ENCODE assay signal across 23 mouse cellular contexts in genomic region chr12:90144247-90144646, GRCm38 (mm10).
DNase-seq lines count a peak whose midpoint lies in the region; ATAC-seq and TF ChIP-seq lines count a peak whose summit lies in the region.
"Had no signal": no experiment of that assay in that cellular context is flagged by ENCODE, and none has a peak within 500 bp of the region (broad histone marks: within the 10 kb centered on the region; RNA-seq: fewer than 3 reads in every experiment).

No protein-coding gene starts in this region.

- no peak for TF ChIP-seq CTCF in left cerebral cortex, adult 2 months (IDR thresholded peaks at IDR 0.05)

- intact Hi-C loops in left cerebral cortex, adult 2 months (cut with DNase I), result loop anchor here (5.0 kb wide), 1 partner anchor 82 kb away; no protein-coding TSS in a partner anchor

- no peak for ATAC-seq in megakaryocyte progenitor cell, adult 5-6 weeks (replicated peaks; ENCODE audit: poor library complexity)
- ATAC-seq: CD4-positive, CD25-positive, alpha-beta regulatory T cell, adult 4 months; forebrain, embryonic 13.5 days; intestine, embryonic 15.5 days; liver, embryonic 12.5 days had no signal

- H3K4me3 ChIP-seq in left cerebral cortex, adult 2 months, result no peak overlapping the region
- H3K4me3 ChIP-seq: embryonic facial prominence, embryonic 10.5 days; forebrain, embryonic 13.5 days; hindbrain, embryonic 12.5 days; intestine, embryonic 15.5 days; liver, embryonic 12.5 days; midbrain, embryonic 12.5 days; neural tube, embryonic 15.5 days had no signal

- peak overlapping the region; percentile 87 for H3K27ac ChIP-seq in left cerebral cortex, adult 2 months
- H3K27ac ChIP-seq: embryonic facial prominence, embryonic 10.5 days; forebrain, embryonic 13.5 days; hindbrain, embryonic 12.5 days; intestine, embryonic 15.5 days; kidney, postnatal 0 days; liver, embryonic 12.5 days; macrophage; midbrain, embryonic 12.5 days; neural tube, embryonic 15.5 days had no signal

- peak; percentile 43 for DNase-seq in cerebellum, adult 11 months
- no peak for DNase-seq in cerebellum, postnatal 4 days (ENCODE audit: low spot score in 2 of 2)
- no peak for DNase-seq in left cerebral cortex, adult 2 months (ENCODE audit: extremely low spot score in 1 of 2, low spot score in 2 of 2)
- DNase-seq in left cerebral cortex, adult 11 months (ENCODE audit: low spot score), result no peak
- peak; percentile 10 to 24 for DNase-seq in frontal cortex, postnatal 10 days (ENCODE audit: low spot score in 2 of 2)
- DNase-seq in kidney, adult 18-20 months, result no peak
- DNase-seq in ovary, postnatal 10 days (ENCODE audit: low spot score), result no peak
- DNase-seq: adrenal gland, postnatal 36 days; gastrocnemius, postnatal 14 days; heart, postnatal 10 days; lung, embryonic 14.5 days; retina, postnatal 1 day had no signal

Comparison
In these comparisons a context has a peak if more than half of its experiments do, and no peak if none do; other contexts are left out.
1. DNase-seq: peak in cerebellum, adult 11 months (single experiment) and frontal cortex, postnatal 10 days (2 of 2); none in cerebellum, postnatal 4 days (0 of 2), left cerebral cortex, adult 2 months (0 of 2), left cerebral cortex, adult 11 months (single experiment), kidney, adult 18-20 months (single experiment) and ovary, postnatal 10 days (single experiment).